Mouse (Mus musculus) limb, embryonic 13.5 days (tissue): ENCODE data around the gene Foxr1. TPM values are rescaled to one million over a fixed set of nuclear protein-coding genes. Genes with fewer than 3 reads are reported as not detected.

Source experiments
- microRNA-seq: library from miRNA; unstranded; fragments of <30 nt; microRNA quantifications from one replicate; pipeline ENCODE4, GENCODE M21; 2016
- polyA plus RNA-seq: library from polyadenylated mRNA; unstranded; fragments of >200 nt; fragmentation: Nextera tagmentation; extraction: Ambion mirVana; gene quantifications from 2 replicates; pipeline ENCODE4 v1.2.1, GENCODE M21; 2015

Foxr1 gene
- polyA plus RNA-seq, 1 experiment from 2014 or later, result not detected

Small RNAs within 50 kb of the gene (microRNA-seq; reads per million reads assigned to microRNA genes)
- not detected for gene Mir7085

Other genes starting within 250 kb of the Foxr1 start
- 17.5 and 19.6 TPM in 2 replicates for gene Cbl, start 207.1 kb downstream of the Foxr1 start, polyA plus RNA-seq
- not detected in 2 replicates for gene Ccdc153, start 200.5 kb downstream of the Foxr1 start, polyA plus RNA-seq
- 0.09 and 0.11 TPM in 2 replicates for gene Pdzd3, start 189.7 kb downstream of the Foxr1 start, polyA plus RNA-seq
- 8.2 and 8.3 TPM in 2 replicates for gene Nlrx1, start 172.5 kb downstream of the Foxr1 start, polyA plus RNA-seq
- gene Abcg4, start 152.5 kb downstream of the Foxr1 start, polyA plus RNA-seq, result 7.3 and 7.4 TPM in 2 replicates
- 26.1 and 29.6 TPM in 2 replicates for gene Hinfp, start 135.5 kb downstream of the Foxr1 start, polyA plus RNA-seq
- 6.8 and 7.8 TPM in 2 replicates for gene C2cd2l, start 120.9 kb downstream of the Foxr1 start, polyA plus RNA-seq
- 40.2 and 40.5 TPM in 2 replicates for gene Dpagt1, start 115.1 kb downstream of the Foxr1 start, polyA plus RNA-seq
- 382 and 390 TPM in 2 replicates for gene H2afx, start 106.4 kb downstream of the Foxr1 start, polyA plus RNA-seq
- gene Hmbs, start 96.9 kb downstream of the Foxr1 start, polyA plus RNA-seq, result 111 and 116 TPM in 2 replicates
- gene Vps11, start 79.5 kb downstream of the Foxr1 start, polyA plus RNA-seq, result 27.8 and 28.9 TPM in 2 replicates
- 30.9 and 36.8 TPM in 2 replicates for gene Hyou1, start 61.6 kb downstream of the Foxr1 start, polyA plus RNA-seq
- gene Slc37a4, start 44.3 kb downstream of the Foxr1 start, polyA plus RNA-seq, result 11.1 and 11.5 TPM in 2 replicates
- 1,961 and 2,001 TPM in 2 replicates for gene Rps25, start 34.0 kb downstream of the Foxr1 start, polyA plus RNA-seq
- gene Trappc4, start 33.5 kb downstream of the Foxr1 start, polyA plus RNA-seq, result 160 and 165 TPM in 2 replicates
- gene Ccdc84, start 22.6 kb downstream of the Foxr1 start, polyA plus RNA-seq, result 32.2 and 35.5 TPM in 2 replicates
- 0.31 and 0.36 TPM in 2 replicates for gene Upk2, start 13.8 kb upstream of the Foxr1 start, polyA plus RNA-seq
- gene Bcl9l, start 41.7 kb upstream of the Foxr1 start, polyA plus RNA-seq, result 14.5 and 15.0 TPM in 2 replicates
- gene Cxcr5, start 120.7 kb upstream of the Foxr1 start, polyA plus RNA-seq, result 0.09 TPM in 1 of 2 replicates, not detected in the other
- 25.8 and 26.0 TPM in 2 replicates for gene Ddx6, start 163.8 kb upstream of the Foxr1 start, polyA plus RNA-seq
- not detected in 2 replicates for gene Treh, start 232.1 kb upstream of the Foxr1 start, polyA plus RNA-seq